ENCODE assay signal across 13 mouse cellular contexts in the genomic region with DNA sequence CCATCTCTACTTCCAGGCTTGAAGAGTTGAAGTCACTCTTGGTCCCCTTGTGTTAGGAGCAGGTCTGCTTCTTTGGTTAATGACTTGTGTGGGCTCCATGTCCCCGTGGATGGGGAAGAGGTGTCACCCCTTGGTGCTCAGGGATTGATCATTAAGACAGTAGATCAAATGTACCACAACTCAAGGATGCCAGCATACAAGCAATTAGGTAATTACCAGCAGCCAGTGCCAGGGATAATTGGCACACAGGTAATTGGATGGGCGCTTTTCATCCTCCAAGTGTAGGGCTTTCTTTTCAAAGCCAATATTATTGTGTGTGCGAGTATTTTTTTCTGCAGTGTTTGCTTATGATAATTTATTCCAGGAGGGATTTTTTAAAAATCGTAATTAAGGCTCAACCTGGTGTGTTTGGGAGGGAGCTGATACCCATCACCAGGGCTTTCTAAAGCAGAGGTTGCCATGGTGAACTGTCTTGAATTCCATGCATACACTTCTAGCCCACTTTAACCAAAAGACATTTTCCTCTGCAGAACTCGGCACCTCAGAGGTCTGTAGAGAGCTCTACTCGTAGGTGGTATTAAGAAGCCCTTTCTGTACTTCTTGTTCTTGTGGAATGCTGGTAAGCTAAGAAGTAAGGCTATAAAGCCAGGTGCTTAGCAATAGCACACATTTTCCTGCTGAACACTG.
"Had no signal": no experiment of that assay in that cellular context is flagged by ENCODE, and none has a peak within 500 bp of the region (broad histone marks: within the 10 kb centered on the region; RNA-seq: fewer than 3 reads in every experiment).

No protein-coding gene starts in this region.

- H3K36me3 ChIP-seq: limb, embryonic 13.5 days; neural tube, embryonic 15.5 days had no signal

- H3K27me3 ChIP-seq: neural tube, embryonic 15.5 days had no signal

- DNase-seq: kidney, adult 9 months; kidney, postnatal 36 days; left cerebral cortex, postnatal 4 days; lung, adult 18-20 months; lung, postnatal 36 days; right cerebral cortex, adult 18-20 months; right cerebral cortex, postnatal 25 days; thymus, postnatal 36 days had no signal

- H3K4me2 ChIP-seq: limb, embryonic 13.5 days; neural tube, embryonic 15.5 days had no signal

- H3K9ac ChIP-seq: limb, embryonic 13.5 days; liver, embryonic 14.5 days; neural tube, embryonic 15.5 days had no signal

- H3K9me3 ChIP-seq: limb, embryonic 13.5 days; neural tube, embryonic 15.5 days had no signal

- H3K4me3 ChIP-seq: layer of hippocampus, adult 2 months; limb, embryonic 13.5 days; neural tube, embryonic 15.5 days had no signal

- H3K27ac ChIP-seq: kidney, postnatal 0 days; layer of hippocampus, adult 2 months; limb, embryonic 13.5 days; liver, embryonic 14.5 days; neural tube, embryonic 15.5 days had no signal
